Mouse (Mus musculus) T-helper 17 cell (primary cell): ENCODE measurements at regions not wholly inside any gene's neighbourhood (a gene's known extent, or its start where the extent isn't known, plus 50 kb on each side); places are given as distances from the start of the nearest gene placed in this dataset.
"Not testable (repeated sequence)": the region's sequence is repeated elsewhere in the genome, so short reads cannot be mapped to it uniquely, and the experiment has no call there.

ENCODE experiments used
- in situ Hi-C, 2 experiments: fragments of 300-600 bp; cut with MboI, MseI; formaldehyde crosslinking; loops; 1 replicate in 1 of 2; 2 replicates in 1 of 2; pipeline ENCODE4 v1.15.1; 2025; ENCODE audit warnings: high pct_unique_total_duplicates in 2 of 2

GRCm38 (mm10) chr1:88752332-88752731 lies 50.3 kb upstream of the Arl4c start:
- in situ Hi-C loops: loop anchor here in 1 of 2 experiments (5.0 kb wide), 1 partner anchor 445 kb away; no protein-coding TSS in a partner anchor

- in situ Hi-C loops: no loop called here
Observed at GRCm38 (mm10) chr1:88756658-88757057, 54.6 kb upstream of the Arl4c start.

- in situ Hi-C loops: no loop called here
Observed at GRCm38 (mm10) chr1:88757162-88757561, 55.1 kb upstream of the Arl4c start.

GRCm38 (mm10) chr1:88757746-88758145 lies 55.7 kb upstream of the Arl4c start:
- in situ Hi-C loops: no loop called here

GRCm38 (mm10) chr1:88760643-88761042 lies 58.6 kb upstream of the Arl4c start:
- in situ Hi-C loops: loop anchor here (10.0 kb wide), 1 partner anchor 774 kb away; no protein-coding TSS in a partner anchor

GRCm38 (mm10) chr1:88761121-88761520 lies 59.1 kb upstream of the Arl4c start:
- in situ Hi-C loops: loop anchor here (10.0 kb wide), 1 partner anchor 774 kb away; no protein-coding TSS in a partner anchor

- in situ Hi-C loops: loop anchor here (10.0 kb wide), 1 partner anchor 771 kb away; no protein-coding TSS in a partner anchor
Observed at GRCm38 (mm10) chr1:88763725-88764364, 61.8 kb upstream of the Arl4c start.

GRCm38 (mm10) chr1:88764478-88764877 lies 62.5 kb upstream of the Arl4c start:
- in situ Hi-C loops: loop anchor here (10.0 kb wide), 1 partner anchor 770 kb away; no protein-coding TSS in a partner anchor

- in situ Hi-C loops: no loop called here
Observed at GRCm38 (mm10) chr1:88777009-88777408, 75.0 kb upstream of the Arl4c start.

GRCm38 (mm10) chr1:88780262-88780661 lies 78.2 kb upstream of the Arl4c start:
- in situ Hi-C loops: no loop called here

GRCm38 (mm10) chr1:88783083-88783482 lies 81.1 kb upstream of the Arl4c start:
- in situ Hi-C loops: no loop called here

GRCm38 (mm10) chr1:88784866-88785620 lies 83.0 kb upstream of the Arl4c start:
- in situ Hi-C loops: no loop called here

GRCm38 (mm10) chr1:88786066-88786465 lies 84.0 kb upstream of the Arl4c start:
- in situ Hi-C loops: no loop called here

- in situ Hi-C loops: no loop called here
Observed at GRCm38 (mm10) chr1:88790674-88791073, 88.7 kb upstream of the Arl4c start.

- in situ Hi-C loops: no loop called here
Observed at GRCm38 (mm10) chr1:88794926-88795325, 92.9 kb upstream of the Arl4c start.

GRCm38 (mm10) chr1:88798473-88798872 lies 96.5 kb upstream of the Arl4c start:
- in situ Hi-C loops: no loop called here

GRCm38 (mm10) chr1:88798874-88799273 lies 96.9 kb upstream of the Arl4c start:
- in situ Hi-C loops: no loop called here

GRCm38 (mm10) chr1:88799343-88799742 lies 97.3 kb upstream of the Arl4c start:
- in situ Hi-C loops: no loop called here

GRCm38 (mm10) chr1:88799789-88800188 lies 97.8 kb upstream of the Arl4c start:
- in situ Hi-C loops: no loop called here

- in situ Hi-C loops: no loop called here
Observed at GRCm38 (mm10) chr1:88800411-88800810, 98.4 kb upstream of the Arl4c start.

- in situ Hi-C loops: not testable (repeated sequence)
Observed at GRCm38 (mm10) chr1:88801151-88801550, 99.1 kb upstream of the Arl4c start.

- in situ Hi-C loops: loop anchor here in 1 of 2 experiments (5.0 kb wide), 1 partner anchor 50 kb away; no protein-coding TSS in a partner anchor
Observed at GRCm38 (mm10) chr1:88806960-88807359, 104.9 kb upstream of the Arl4c start.

- in situ Hi-C loops: loop anchor here in 1 of 2 experiments (5.0 kb wide), 1 partner anchor 49 kb away; no protein-coding TSS in a partner anchor
Observed at GRCm38 (mm10) chr1:88807901-88808300, 105.9 kb upstream of the Arl4c start.
